Mouse (Mus musculus) ES-Bruce4 (cell line): Measurements from ENCODE around the gene Ang. TPM values are rescaled to one million over a fixed set of nuclear protein-coding genes. Genes with fewer than 3 reads are reported as not detected.

Experiments used
- H3K27ac ChIP-seq: 2 replicates; pipeline ENCODE4 v1.5.1; 2012; ENCODE audit warnings: low read length, inconsistent platforms; ENCODE audit not compliant: insufficient read depth
- H3K27me3 ChIP-seq: 2 replicates; pipeline ENCODE4 v1.6.1; 2012; ENCODE audit warnings: mild to moderate bottlenecking, low read length, inconsistent platforms; ENCODE audit not compliant: control insufficient read depth, poor library complexity, insufficient read depth, severe bottlenecking
- H3K36me3 ChIP-seq: 2 replicates; pipeline ENCODE4 v1.6.1; 2012; ENCODE audit warnings: inconsistent platforms, mild to moderate bottlenecking, low read length, moderate library complexity; ENCODE audit not compliant: control insufficient read depth, poor library complexity, insufficient read depth, severe bottlenecking
- H3K4me1 ChIP-seq: one replicate; pipeline ENCODE4 v1.8.1; 2011; ENCODE audit warnings: low read length; ENCODE audit not compliant: control insufficient read depth, insufficient read depth
- H3K4me3 ChIP-seq: 2 replicates; pipeline ENCODE4 v1.5.1; 2011; ENCODE audit warnings: low read depth, mild to moderate bottlenecking, low read length
- H3K9ac ChIP-seq: 2 replicates; pipeline ENCODE4 v1.6.1; 2012; ENCODE audit warnings: low read depth, mild to moderate bottlenecking, inconsistent platforms; ENCODE audit not compliant: poor library complexity, severe bottlenecking
- H3K9me3 ChIP-seq: replicated peaks from 2 replicates; pipeline ENCODE4 v1.6.1; 2012; ENCODE audit warnings: mild to moderate bottlenecking, low read length, inconsistent platforms; ENCODE audit not compliant: control insufficient read depth, poor library complexity, insufficient read depth, severe bottlenecking
- CTCF ChIP-seq: IDR thresholded peaks from one replicate; pipeline ENCODE4 v1.8.1; 2011; ENCODE audit warnings: low read depth, low read length
- EP300 ChIP-seq: IDR thresholded peaks from 2 replicates; pipeline ENCODE4 v1.6.1; 2011; ENCODE audit warnings: low read depth, low read length; ENCODE audit not compliant: insufficient read depth
- POLR2A ChIP-seq: IDR thresholded peaks from one replicate; pipeline ENCODE4 v1.8.1; 2011; ENCODE audit warnings: low read length; ENCODE audit not compliant: insufficient read depth
- polyA plus RNA-seq: library from polyadenylated mRNA; stranded (reverse); fragments of >200 nt; gene quantifications from 2 replicates; pipeline ENCODE4 v1.2.4, GENCODE M21; 2011; ENCODE audit warnings: low read depth; ENCODE audit not compliant: missing spikeins, insufficient read depth, insufficient read length

Gene Ang
- polyA plus RNA-seq, 1 experiment: 3.2 TPM

DNA sequence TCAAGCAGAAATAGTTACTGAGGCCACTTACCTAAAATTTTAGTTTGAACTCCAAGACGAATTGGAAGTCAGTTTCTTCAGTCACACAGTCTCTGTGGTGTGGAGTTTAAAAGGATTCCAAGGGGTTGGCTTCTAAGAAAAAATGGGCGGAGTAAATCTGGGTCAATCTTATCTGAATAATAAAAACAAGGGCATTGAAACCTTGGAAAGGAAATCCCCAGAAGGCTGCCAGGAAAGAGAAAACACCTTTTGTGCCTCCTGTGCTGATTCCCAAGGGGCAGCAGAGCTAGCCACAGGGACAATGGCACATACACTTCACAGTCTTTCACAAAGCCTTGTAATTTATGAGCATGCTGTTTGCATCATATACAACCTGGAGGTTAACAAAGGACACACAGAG lies 55.7 kb downstream of the Ang start, which contains the start of gene Rnase1:
TSS of gene Rnase1 (minus strand) at position 101 of the 400 bp plus-strand sequence.
- no peaks in the 10 kb centered on the region for H3K27me3 ChIP-seq
- H3K27ac ChIP-seq: no peak within 1 kb of the TSS
- no peak within 1 kb of the TSS for H3K4me3 ChIP-seq
- no peaks in the 10 kb centered on the region for H3K9me3 ChIP-seq
- H3K4me1 ChIP-seq: peaks cover 3% of the 10 kb centered on the region
- H3K9ac ChIP-seq: no peak within 1 kb of the TSS
- H3K36me3 ChIP-seq: no peaks in the 10 kb centered on the region
- TF ChIP-seq EP300: no peak
- no peak for TF ChIP-seq POLR2A
- no peak for TF ChIP-seq CTCF

DNA sequence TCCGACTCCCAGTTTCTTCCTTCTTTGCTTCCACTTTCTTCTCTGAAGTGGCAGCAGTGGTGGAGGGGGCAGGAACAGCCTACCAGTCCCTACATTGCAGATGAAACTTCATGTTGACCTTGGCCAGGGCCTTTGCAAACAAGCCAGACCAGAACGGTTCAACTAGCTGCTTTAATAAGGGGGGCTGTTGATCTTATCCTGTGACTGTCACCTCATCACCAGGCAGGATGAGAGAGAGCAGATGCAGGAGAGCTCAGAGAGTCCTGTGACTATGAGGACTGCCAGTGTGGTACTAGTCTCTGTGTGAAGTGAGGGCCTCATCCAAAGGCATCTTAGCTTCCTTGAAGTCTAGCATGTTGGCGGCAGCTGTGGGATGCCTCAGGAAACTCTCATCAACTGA lies 57.1 kb downstream of the Ang start:
- Histone ChIP-seq H3K27me3 (no peaks in the 10 kb centered on the region), H3K4me1 (peaks cover 3% of the 10 kb centered on the region), H3K36me3 (no peaks in the 10 kb centered on the region), H3K4me3 (no peak overlapping the region), H3K27ac (no peak overlapping the region), H3K9me3 (no peaks in the 10 kb centered on the region), H3K9ac (no peak overlapping the region)
- TF ChIP-seq POLR2A (no peak), CTCF (no peak), EP300 (no peak)

- no peak overlapping the region for H3K27ac ChIP-seq
- no peak for TF ChIP-seq POLR2A
- no peak for TF ChIP-seq EP300
- TF ChIP-seq CTCF: no peak
- no peaks in the 10 kb centered on the region for H3K36me3 ChIP-seq
- no peaks in the 10 kb centered on the region for H3K27me3 ChIP-seq
- H3K4me3 ChIP-seq: no peak overlapping the region
- no peaks in the 10 kb centered on the region for H3K9me3 ChIP-seq
- no peak overlapping the region for H3K9ac ChIP-seq
- peaks cover 3% of the 10 kb centered on the region for H3K4me1 ChIP-seq
Observed at GRCm38 (mm10) chr14:51149164-51149563, 58.2 kb downstream of the Ang start.

DNA sequence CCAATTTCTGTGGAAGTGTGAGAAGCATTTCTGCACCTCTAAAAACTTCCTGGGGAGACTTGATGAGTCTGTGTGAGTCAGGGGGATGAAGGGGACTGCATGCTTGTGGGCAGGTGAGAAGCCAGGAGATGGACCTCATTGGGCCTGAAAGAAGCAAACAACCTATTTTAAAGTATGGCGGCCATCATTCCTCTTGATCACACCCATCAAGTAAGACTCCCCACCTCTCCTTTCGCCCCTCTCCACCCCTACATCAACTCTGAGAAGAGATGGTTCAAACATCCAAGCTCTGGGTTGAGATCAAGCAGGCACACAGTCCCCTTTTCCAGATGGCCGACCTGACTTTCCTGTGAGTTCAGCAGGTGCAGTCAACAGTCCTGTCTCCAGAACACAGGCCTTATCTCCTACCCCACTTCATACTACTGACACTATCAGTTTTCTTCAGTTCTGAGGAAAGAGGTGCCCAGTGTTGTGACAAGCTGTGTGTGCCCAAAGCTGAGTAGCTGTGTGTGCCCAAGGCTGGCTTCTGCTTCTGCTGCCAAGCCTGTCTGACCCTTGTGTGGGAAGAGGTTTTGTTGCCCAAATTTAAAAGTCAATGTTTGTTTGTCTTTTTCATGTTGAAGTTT lies 59.4 kb downstream of the Ang start:
- Histone ChIP-seq H3K27ac (no peak overlapping the region), H3K36me3 (no peaks in the 10 kb centered on the region), H3K4me3 (no peak overlapping the region), H3K9ac (no peak overlapping the region), H3K4me1 (peaks cover 3% of the 10 kb centered on the region), H3K9me3 (no peaks in the 10 kb centered on the region), H3K27me3 (no peaks in the 10 kb centered on the region)
- no peak for TF ChIP-seq POLR2A
- TF ChIP-seq CTCF: no peak
- no peak for TF ChIP-seq EP300

Other genes with a start within 250 kb of the Ang start
- gene Tep1, start 220.6 kb upstream of the Ang start, polyA plus RNA-seq: 12.1 and 19.4 TPM in 2 replicates
- gene Klhl33, start 193.6 kb upstream of the Ang start, polyA plus RNA-seq: not detected in 2 replicates
- 68.4 and 72.5 TPM in 2 replicates for gene Osgep, start 166.3 kb upstream of the Ang start, polyA plus RNA-seq
- gene Apex1, start 166.2 kb upstream of the Ang start, polyA plus RNA-seq: 165 and 181 TPM in 2 replicates
- 90.3 and 95.5 TPM in 2 replicates for gene Pip4p1, start 160.3 kb upstream of the Ang start, polyA plus RNA-seq
- gene Pnp, start 160.1 kb upstream of the Ang start, polyA plus RNA-seq: 58.9 and 64.4 TPM in 2 replicates
- 24.9 and 31.0 TPM in 2 replicates for gene Gm49342, start 146.6 kb upstream of the Ang start, polyA plus RNA-seq
- 6.1 and 9.4 TPM in 2 replicates for gene Pnp2, start 135.2 kb upstream of the Ang start, polyA plus RNA-seq
- gene Rnase10, start 83.4 kb upstream of the Ang start, polyA plus RNA-seq: not detected in 2 replicates
- not detected in 2 replicates for gene Rnase9, start 49.3 kb upstream of the Ang start, polyA plus RNA-seq
- gene Rnase11, start 41.0 kb upstream of the Ang start, polyA plus RNA-seq: not detected in 2 replicates
- not detected in 2 replicates for gene Rnase12, start 33.5 kb upstream of the Ang start, polyA plus RNA-seq
- not detected in 2 replicates for gene Olfr750, start 16.7 kb upstream of the Ang start, polyA plus RNA-seq
- gene Rnase4, start 73 bp upstream of the Ang start, polyA plus RNA-seq: 7.0 and 7.2 TPM in 2 replicates
- gene Eddm3b, start 23.3 kb downstream of the Ang start, polyA plus RNA-seq: not detected in 2 replicates
- not detected in 2 replicates for gene Rnase6, start 32.8 kb downstream of the Ang start, polyA plus RNA-seq
- gene Rnase1, start 55.6 kb downstream of the Ang start, polyA plus RNA-seq: not detected in 2 replicates
- not detected in 2 replicates for gene Rnase2b, start 71.1 kb downstream of the Ang start, polyA plus RNA-seq
- not detected in 2 replicates for gene Ang2, start 108.0 kb downstream of the Ang start, polyA plus RNA-seq
- gene Ear14, start 112.2 kb downstream of the Ang start, polyA plus RNA-seq: not detected in 2 replicates
- not detected in 2 replicates for gene Rnase2a, start 165.0 kb downstream of the Ang start, polyA plus RNA-seq